Mouse (Mus musculus) cortical plate, adult 2 months (tissue): Measurements from ENCODE around the gene Syngr1.

Source experiments
- CTCF ChIP-seq: fragments of 200-500 bp; IDR thresholded peaks from 2 replicates; pipeline ENCODE4 v1.5.1; 2011; ENCODE audit warnings: mild to moderate bottlenecking, control low read depth, low read length; ENCODE audit not compliant: insufficient read depth; ENCODE audit errors: extremely low read depth
- POLR2A ChIP-seq: fragments of 200-500 bp; IDR thresholded peaks from 2 replicates; pipeline ENCODE4 v1.6.1; 2011; ENCODE audit warnings: mild to moderate bottlenecking, low read length, control low read depth; ENCODE audit not compliant: insufficient read depth; ENCODE audit errors: extremely low read depth

DNA sequence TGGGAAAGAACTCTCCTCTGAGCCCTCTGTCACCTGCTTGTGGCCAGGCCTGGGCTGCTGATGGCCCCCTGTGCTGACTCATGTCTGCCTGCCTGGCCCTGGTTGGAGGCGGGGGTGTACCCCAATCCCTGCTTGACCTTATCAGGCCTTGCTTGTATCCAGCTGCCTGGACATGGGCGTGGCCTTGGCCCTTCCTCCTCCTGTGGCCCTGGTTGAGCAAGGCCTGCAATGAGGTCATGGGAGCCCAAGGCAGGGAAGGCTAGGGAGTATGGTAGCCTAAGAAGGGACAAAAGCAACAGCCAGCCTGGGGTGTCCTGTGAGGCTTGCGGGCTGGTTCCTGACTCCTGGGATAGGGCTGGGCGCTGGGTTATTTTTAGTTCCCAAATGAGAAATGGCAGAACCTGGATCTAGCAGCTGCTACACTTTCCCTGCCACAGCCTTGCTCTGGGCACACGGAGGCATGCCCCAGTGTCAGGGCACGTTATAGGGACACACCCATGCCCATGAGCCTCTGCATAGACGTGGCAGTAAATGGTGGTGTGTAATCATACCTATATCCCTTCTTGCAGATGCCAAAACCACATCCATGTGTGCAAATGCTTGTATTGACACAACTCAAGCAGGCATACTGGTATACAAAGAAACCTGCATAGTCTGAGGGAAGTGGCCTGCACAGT is 37.0 kb upstream of the Syngr1 start:
- no peak for TF ChIP-seq CTCF
- TF ChIP-seq POLR2A, result no peak
